Mouse (Mus musculus) heart, postnatal 36 days (tissue): ENCODE results near the gene Dnajc28. TPM values are rescaled to one million over a fixed set of nuclear protein-coding genes. Genes with fewer than 3 reads are reported as not detected.

Experiments used
- total RNA-seq, 2 experiments: library from RNA; stranded (reverse); gene quantifications; 2 replicates each; pipeline ENCODE4 v1.2.3; 2021

Dnajc28 gene
- total RNA-seq, 2 experiments from 2014 or later = 32.3 to 35.8 TPM

Other genes starting within 250 kb of the Dnajc28 start
- gene Ifnar2, start 246.2 kb downstream of the Dnajc28 start, total RNA-seq = 10 to 100 TPM; 39.7 to 40.4 TPM
- under 1 TPM in 1 of 2 experiments, not detected in 1; 0.47 TPM for gene Gm21970, start 227.3 kb downstream of the Dnajc28 start, total RNA-seq
- 100 to 1,000 TPM; 113 to 116 TPM for gene Il10rb, start 212.9 kb downstream of the Dnajc28 start, total RNA-seq
- 10 to 100 TPM; 31.5 to 32.6 TPM for gene Ifnar1, start 133.8 kb downstream of the Dnajc28 start, total RNA-seq
- 100 to 1,000 TPM; 128 to 159 TPM for gene Ifngr2, start 72.0 kb downstream of the Dnajc28 start, total RNA-seq
- 10 to 100 TPM; 55.0 to 67.6 TPM for gene Tmem50b, start 21.2 kb downstream of the Dnajc28 start, total RNA-seq
- gene Gart, start 27.9 kb upstream of the Dnajc28 start, total RNA-seq = 10 to 100 TPM; 69.0 to 72.7 TPM
- 100 to 1,000 TPM; 129 to 154 TPM for gene Son, start 28.5 kb upstream of the Dnajc28 start, total RNA-seq
- gene Donson, start 69.7 kb upstream of the Dnajc28 start, total RNA-seq = 1 to 10 TPM; 2.9 to 3.3 TPM
- 10 to 100 TPM; 25.6 to 26.4 TPM for gene Cryzl1, start 109.9 kb upstream of the Dnajc28 start, total RNA-seq
- 10 to 100 TPM; 44.0 to 44.7 TPM for gene Itsn1, start 110.3 kb upstream of the Dnajc28 start, total RNA-seq